Mouse (Mus musculus): ENCODE results near the gene Ocel1.

DNA sequence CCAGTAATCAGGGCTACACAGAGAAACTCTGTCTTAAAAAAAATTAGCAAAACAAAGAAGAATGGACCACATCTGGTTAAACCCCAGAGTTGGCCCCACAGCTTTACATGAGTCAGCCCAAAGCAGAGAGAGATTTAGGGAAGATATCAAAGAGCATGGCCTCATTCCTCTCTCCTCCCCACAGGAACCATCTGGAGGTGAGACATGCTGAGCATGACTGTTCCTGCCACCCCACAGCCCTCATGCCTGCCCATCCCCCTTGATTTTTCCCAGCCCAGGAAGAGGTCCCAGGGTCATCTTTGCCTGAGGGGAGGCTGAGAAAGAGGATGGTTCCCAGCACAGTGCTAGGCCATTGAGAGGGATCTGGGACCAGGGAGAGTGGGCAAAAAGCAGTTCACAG, 2.7 kb upstream of the Ocel1 start:
- TF ChIP-seq CTCF (IDR thresholded peaks at IDR 0.05) (no peak), EP300 (IDR thresholded peaks at IDR 0.05) (no peak)
